Mouse (Mus musculus) regulatory T cell (primary cell): ENCODE data around the gene Disp1.

Experiments
- in situ Hi-C: fragments of 300-600 bp; cut with MboI, MseI; formaldehyde crosslinking; loops from one replicate; pipeline ENCODE4 v1.15.1; 2025; ENCODE audit warnings: high pct_unique_total_duplicates

Disp1 gene

GRCm38 (mm10) chr1:183041703-183042102 lies 179.6 kb downstream of the Disp1 start:
- in situ Hi-C loops, result no loop called here

GRCm38 (mm10) chr1:183040847-183041382 lies 180.4 kb downstream of the Disp1 start:
- in situ Hi-C loops, result no loop called here

- in situ Hi-C loops, result no loop called here
Observed at GRCm38 (mm10) chr1:183039881-183040708, 181.2 kb downstream of the Disp1 start.

GRCm38 (mm10) chr1:183039404-183039803 lies 181.9 kb downstream of the Disp1 start:
- in situ Hi-C loops, result no loop called here
